Mouse (Mus musculus) ES-E14 (cell line): Measurements from ENCODE around the gene Speer4d.
"Not testable (repeated sequence)": the region's sequence is repeated elsewhere in the genome, so short reads cannot be mapped to it uniquely, and the experiment has no call there.

Experiments used
- CHD2 ChIP-seq: IDR thresholded peaks from 2 replicates; pipeline ENCODE4 v1.6.1; 2014; ENCODE audit warnings: mild to moderate bottlenecking, low read depth, low read length, inconsistent platforms
- HCFC1 ChIP-seq: IDR thresholded peaks from 2 replicates; pipeline ENCODE4 v1.6.1; 2012; ENCODE audit warnings: low read length, inconsistent platforms, borderline replicate concordance; ENCODE audit not compliant: insufficient read depth
- ZC3H11A ChIP-seq: IDR thresholded peaks from 2 replicates; pipeline ENCODE4 v1.6.1; 2012; ENCODE audit warnings: low read depth, mild to moderate bottlenecking, inconsistent platforms, low read length, borderline replicate concordance
- ZNF384 ChIP-seq: IDR thresholded peaks from 2 replicates; pipeline ENCODE4 v1.6.1; 2012; ENCODE audit warnings: low read depth, low read length, inconsistent platforms

DNA sequence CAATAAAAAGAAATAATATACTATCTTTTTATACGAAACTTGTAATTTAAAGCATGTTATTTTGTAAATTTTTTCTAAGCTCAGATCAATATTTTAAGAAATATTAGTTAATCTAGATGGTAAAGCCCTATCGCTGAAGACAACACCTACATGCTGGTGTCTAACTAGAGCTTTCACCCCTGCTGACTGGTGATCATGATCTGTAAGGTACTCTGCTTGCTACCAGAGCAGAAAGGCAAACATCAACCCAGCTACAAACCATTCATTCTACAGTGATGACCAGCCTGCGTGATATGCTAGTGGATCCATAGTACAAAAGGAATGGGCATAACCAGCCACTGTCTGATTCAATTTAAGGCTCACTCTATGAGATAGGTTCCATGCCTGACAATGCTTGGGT, 16.9 kb upstream of the Speer4d start:
- TF ChIP-seq ZNF384, HCFC1, ZC3H11A, CHD2: not testable (repeated sequence)
